Mouse (Mus musculus): ENCODE results near the gene Tbc1d9b.

- TF ChIP-seq CTCF (IDR thresholded peaks at IDR 0.05; ENCODE audit: low read depth), result no peak
- no peak for TF ChIP-seq EP300 (IDR thresholded peaks at IDR 0.05; ENCODE audit: low read depth)
Observed at GRCm38 (mm10) chr11:50091681-50092080, 39.5 kb upstream of the Tbc1d9b start.

All from liver, postnatal 0 days (tissue).